Mouse (Mus musculus) thymus, postnatal 4 days (tissue): ENCODE measurements at regions not wholly inside any gene's neighbourhood (a gene's known extent, or its start where the extent isn't known, plus 50 kb on each side); places are given as distances from the start of the nearest gene placed in this dataset.

ENCODE experiments used
- DNase-seq: peaks from one replicate; pipeline ENCODE4 v3.0.0; 2021

GRCm38 (mm10) chr13:99847531-99847930, 53.4 kb downstream of the Cartpt start:
- DNase-seq = no peak

GRCm38 (mm10) chr13:99842626-99843025, 58.3 kb downstream of the Cartpt start:
- DNase-seq = no peak

- DNase-seq = no peak
Measured at GRCm38 (mm10) chr13:99839446-99839845, 61.4 kb downstream of the Cartpt start.

- DNase-seq = peak; percentile 49
Measured at GRCm38 (mm10) chr13:99837772-99838425, 63.0 kb downstream of the Cartpt start.

- DNase-seq = no peak
Measured at GRCm38 (mm10) chr13:99837180-99837579, 63.7 kb downstream of the Cartpt start.

- DNase-seq = no peak
Measured at GRCm38 (mm10) chr13:99836586-99836985, 64.3 kb downstream of the Cartpt start.

- no peak for DNase-seq
Measured at GRCm38 (mm10) chr13:99835518-99835917, 65.4 kb downstream of the Cartpt start.

GRCm38 (mm10) chr13:99830080-99830724, 70.7 kb downstream of the Cartpt start:
- no peak for DNase-seq

- DNase-seq = no peak
Measured at GRCm38 (mm10) chr13:99827573-99827972, 73.3 kb downstream of the Cartpt start.

GRCm38 (mm10) chr13:99824625-99825024, 76.3 kb downstream of the Cartpt start:
- DNase-seq = no peak

GRCm38 (mm10) chr13:99816666-99817065, 84.2 kb downstream of the Cartpt start:
- DNase-seq = no peak

- no peak for DNase-seq
Measured at GRCm38 (mm10) chr13:99815786-99816185, 85.1 kb downstream of the Cartpt start.

- DNase-seq = no peak
Measured at GRCm38 (mm10) chr13:99814801-99815200, 86.1 kb downstream of the Cartpt start.

- DNase-seq = no peak
Measured at GRCm38 (mm10) chr13:99814033-99814556, 86.8 kb downstream of the Cartpt start.

- no peak for DNase-seq
Measured at GRCm38 (mm10) chr13:99794448-99794847, 106.4 kb downstream of the Cartpt start.

GRCm38 (mm10) chr13:99793786-99794435, 107.0 kb downstream of the Cartpt start:
- no peak for DNase-seq

GRCm38 (mm10) chr13:99793001-99793400, 107.9 kb downstream of the Cartpt start:
- DNase-seq = no peak

- DNase-seq = no peak
Measured at GRCm38 (mm10) chr13:99790951-99791350, 109.9 kb downstream of the Cartpt start.

- DNase-seq = no peak
Measured at GRCm38 (mm10) chr13:99787760-99788159, 113.1 kb downstream of the Cartpt start.

- no peak for DNase-seq
Measured at GRCm38 (mm10) chr13:99785427-99785826, 115.5 kb downstream of the Cartpt start.

GRCm38 (mm10) chr13:99784314-99784713, 116.6 kb downstream of the Cartpt start:
- DNase-seq = no peak

- no peak for DNase-seq
Measured at GRCm38 (mm10) chr13:99782883-99783721, 117.8 kb downstream of the Cartpt start.

GRCm38 (mm10) chr13:99781616-99782015, 119.3 kb downstream of the Cartpt start:
- no peak for DNase-seq
